8 mouse cellular contexts compared by ENCODE assay signal in genomic region chr14:55491291-55491833, GRCm38 (mm10). TPM values are rescaled to one million over a fixed set of nuclear protein-coding genes. Genes with fewer than 3 reads are reported as not detected.
DNase-seq lines count a peak whose midpoint lies in the region; ATAC-seq lines count a peak whose summit lies in the region.

No protein-coding gene starts in this region.

- H3K36me3 ChIP-seq in forebrain, embryonic 15.5 days: peaks cover 27% of the 10 kb centered on the region

- peak; percentile 71 for ATAC-seq in forebrain, embryonic 15.5 days (replicated peaks)

- no peaks in the 10 kb centered on the region for H3K27me3 ChIP-seq in forebrain, embryonic 15.5 days

- H3K4me2 ChIP-seq in forebrain, embryonic 15.5 days (replicated peaks): peak overlapping the region; percentile 60

- DNase-seq in layer of hippocampus, adult 11-12 months (ENCODE audit: low spot score): peak; percentile 66
- no peak for DNase-seq in layer of hippocampus, adult 9-10 months (ENCODE audit: low spot score)
- peak; percentile 75 to 82 for DNase-seq in cerebellum, adult 18-20 months
- peak; percentile 64 for DNase-seq in heart, postnatal 4 days
- peak; percentile 49 to 62 for DNase-seq in layer of hippocampus, postnatal 14 days (ENCODE audit: low spot score in 2 of 2)
- peak; percentile 38 for DNase-seq in lung, postnatal 25 days (ENCODE audit: low spot score)
- peak; percentile 71 to 75 for DNase-seq in right cerebral cortex, postnatal 10 days (ENCODE audit: low spot score in 2 of 2)

- under 1% methylated on average over 27 of the region's 30 CpGs for WGBS in forebrain, embryonic 15.5 days

- peak overlapping the region; percentile 91 for H3K9ac ChIP-seq in forebrain, embryonic 15.5 days (replicated peaks)

- peaks cover 36% of the 10 kb centered on the region for H3K4me1 ChIP-seq in forebrain, embryonic 15.5 days

- peak overlapping the region; percentile 81 for H3K4me3 ChIP-seq in forebrain, embryonic 15.5 days

- H3K27ac ChIP-seq in forebrain, embryonic 15.5 days (replicated peaks): peak overlapping the region; percentile 96

- H3K9me3 ChIP-seq in forebrain, embryonic 15.5 days: no peaks in the 10 kb centered on the region

RNA-seq across cellular contexts. Expression of gene Carmil3, which starts 0.9 kb away (rescaled TPM):
- polyA plus RNA-seq in forebrain, embryonic 15.5 days (2015; fragmentation: Nextera tagmentation; extraction: Ambion mirVana): 30.2 and 33.4 TPM in 2 replicates
- 1 to 10 TPM; 2.9 to 5.9 TPM for total RNA-seq in heart, postnatal 4 days (2021)
- 10 to 100 TPM; 68.3 to 97.6 TPM for total RNA-seq in layer of hippocampus, postnatal 14 days (2021)

RNA-seq across cellular contexts. Expression of gene Dhrs4, which starts 12.8 kb away (rescaled TPM):
- polyA plus RNA-seq in forebrain, embryonic 15.5 days (2015; fragmentation: Nextera tagmentation; extraction: Ambion mirVana): 49.6 and 60.0 TPM in 2 replicates
- total RNA-seq in heart, postnatal 4 days (2021): 100 to 1,000 TPM; 102 to 115 TPM
- 10 to 100 TPM; 17.0 to 21.9 TPM for total RNA-seq in layer of hippocampus, postnatal 14 days (2021)

RNA-seq across cellular contexts. Expression of gene Cpne6, which starts 18.9 kb away (rescaled TPM):
- 9.1 and 10.3 TPM in 2 replicates for polyA plus RNA-seq in forebrain, embryonic 15.5 days (2015; fragmentation: Nextera tagmentation; extraction: Ambion mirVana)
- under 1 TPM in 1 of 2 experiments, not detected in 1; 0.12 TPM for total RNA-seq in heart, postnatal 4 days (2021)
- total RNA-seq in layer of hippocampus, postnatal 14 days (2021): 100 to 1,000 TPM; 544 to 545 TPM

RNA-seq across cellular contexts. Expression of gene Nrl, which starts 33.4 kb away (rescaled TPM):
- 0.09 and 0.11 TPM in 2 replicates for polyA plus RNA-seq in forebrain, embryonic 15.5 days (2015; fragmentation: Nextera tagmentation; extraction: Ambion mirVana)
- not detected for total RNA-seq in heart, postnatal 4 days (2021)
- total RNA-seq in layer of hippocampus, postnatal 14 days (2021): 1 to 10 TPM; 1.5 to 2.2 TPM

RNA-seq across cellular contexts. Expression of gene Pck2, which starts 48.7 kb away (rescaled TPM):
- polyA plus RNA-seq in forebrain, embryonic 15.5 days (2015; fragmentation: Nextera tagmentation; extraction: Ambion mirVana): 18.2 and 25.1 TPM in 2 replicates
- total RNA-seq in heart, postnatal 4 days (2021): 10 to 100 TPM; 19.7 to 21.5 TPM
- total RNA-seq in layer of hippocampus, postnatal 14 days (2021): 10 to 100 TPM; 24.0 to 26.8 TPM

Comparison
In these comparisons a context has a peak if more than half of its experiments do, and no peak if none do; other contexts are left out.
1. RNA of gene Carmil3, which starts 0.9 kb away (total RNA-seq): 68.3 to 97.6 TPM in layer of hippocampus, postnatal 14 days; 2.9 to 5.9 TPM in heart, postnatal 4 days; every median in the first group is over 10 times any median in the second.
2. RNA of gene Dhrs4, which starts 12.8 kb away (total RNA-seq): 102 to 115 TPM in heart, postnatal 4 days; 17.0 to 21.9 TPM in layer of hippocampus, postnatal 14 days; every median in the first group is over 4 times any median in the second.
3. RNA of gene Cpne6, which starts 18.9 kb away (total RNA-seq): 544 to 545 TPM in layer of hippocampus, postnatal 14 days; 0.12 TPM in heart, postnatal 4 days; every median in the first group is over 100 times any median in the second.